Mouse (Mus musculus) layer of hippocampus, postnatal 14 days (tissue): ENCODE measurements around the gene Gadd45b. TPM values are rescaled to one million over a fixed set of nuclear protein-coding genes. Genes with fewer than 3 reads are reported as not detected.

Experiments used
- DNase-seq, 2 experiments: peaks; one replicate each; pipeline ENCODE4 v3.0.0; 2021 to 2022; ENCODE audit warnings: low spot score in 2 of 2, mixed read lengths in 1 of 2
- total RNA-seq, 2 experiments: library from RNA; stranded (reverse); gene quantifications; 2 replicates each; pipeline ENCODE4 v1.2.3; 2021

The Gadd45b gene
- total RNA-seq, 2 experiments from 2014 or later, result 14.0 to 17.6 TPM

GRCm38 (mm10) chr10:80981564-80982112, 51.8 kb downstream of the Gadd45b start:
- no peak for DNase-seq

Other genes starting within 250 kb of the Gadd45b start
- 10 to 100 TPM; 16.1 to 19.0 TPM for gene Mob3a, start 228.1 kb upstream of the Gadd45b start, total RNA-seq
- gene Izumo4, start 227.9 kb upstream of the Gadd45b start, total RNA-seq, result 10 to 100 TPM; 44.8 to 54.7 TPM
- 100 to 1,000 TPM; 137 to 144 TPM for gene Ap3d1, start 187.8 kb upstream of the Gadd45b start, total RNA-seq
- 10 to 100 TPM; 60.6 to 62.2 TPM for gene Dot1l, start 174.9 kb upstream of the Gadd45b start, total RNA-seq
- gene Sf3a2, start 131.9 kb upstream of the Gadd45b start, total RNA-seq, result 10 to 100 TPM; 41.0 to 45.9 TPM
- gene Plekhj1, start 131.4 kb upstream of the Gadd45b start, total RNA-seq, result 10 to 100 TPM; 57.1 to 57.8 TPM
- 1 to 10 TPM; 2.4 to 2.9 TPM for gene Amh, start 124.8 kb upstream of the Gadd45b start, total RNA-seq
- gene Jsrp1, start 116.6 kb upstream of the Gadd45b start, total RNA-seq, result 1 to 10 TPM; 2.1 to 2.6 TPM
- 100 to 1,000 TPM; 429 to 450 TPM for gene Oaz1, start 103.4 kb upstream of the Gadd45b start, total RNA-seq
- 10 to 100 TPM; 32.6 to 35.5 TPM for gene Lingo3, start 86.0 kb upstream of the Gadd45b start, total RNA-seq
- gene Lsm7, start 74.9 kb upstream of the Gadd45b start, total RNA-seq, result 10 to 100 TPM; 47.7 to 50.5 TPM
- gene Sppl2b, start 74.8 kb upstream of the Gadd45b start, total RNA-seq, result 10 to 100 TPM; 71.2 to 71.4 TPM
- under 1 TPM; 0.38 to 0.44 TPM for gene Tmprss9, start 58.2 kb upstream of the Gadd45b start, total RNA-seq
- gene Timm13, start 29.1 kb upstream of the Gadd45b start, total RNA-seq, result 100 to 1,000 TPM; 161 to 172 TPM
- 10 to 100 TPM; 18.2 to 21.5 TPM for gene Lmnb2, start 11.8 kb upstream of the Gadd45b start, total RNA-seq
- gene Gng7, start 84.9 kb downstream of the Gadd45b start, total RNA-seq, result 100 to 1,000 TPM; 170 to 173 TPM
- 100 to 1,000 TPM; 100 to 105 TPM for gene Diras1, start 95.6 kb downstream of the Gadd45b start, total RNA-seq
- gene Slc39a3, start 107.4 kb downstream of the Gadd45b start, total RNA-seq, result 10 to 100 TPM; 63.9 to 70.2 TPM
- gene Sgta, start 130.1 kb downstream of the Gadd45b start, total RNA-seq, result 100 to 1,000 TPM; 169 to 174 TPM
- 10 to 100 TPM; 52.6 TPM for gene Thop1, start 140.0 kb downstream of the Gadd45b start, total RNA-seq
- gene Creb3l3, start 168.8 kb downstream of the Gadd45b start, total RNA-seq, result under 1 TPM; 0.17 to 0.46 TPM
- gene Map2k2, start 175.8 kb downstream of the Gadd45b start, total RNA-seq, result 100 to 1,000 TPM; 132 to 134 TPM
- gene Zbtb7a, start 205.1 kb downstream of the Gadd45b start, total RNA-seq, result 10 to 100 TPM; 61.6 to 63.6 TPM
- 10 to 100 TPM; 25.9 to 28.1 TPM for gene Pias4, start 237.8 kb downstream of the Gadd45b start, total RNA-seq
- 1,000 to 10,000 TPM; 1,016 to 1,032 TPM for gene Eef2, start 246.6 kb downstream of the Gadd45b start, total RNA-seq